Mouse (Mus musculus): ENCODE results near the gene Fam131c.

GRCm38 (mm10) chr4:141415924-141416323, 47.9 kb downstream of the Fam131c start, which contains the start of gene Clcnkb:
- no peak for TF ChIP-seq CTCF (IDR thresholded peaks at IDR 0.05; ENCODE audit: low read depth)
- TF ChIP-seq EP300 (IDR thresholded peaks at IDR 0.05; ENCODE audit: low read depth): no peak
